12 mouse cellular contexts compared by ENCODE assay signal in genomic region chr5:132437994-132438393, GRCm38 (mm10).
DNase-seq lines count a peak whose midpoint lies in the region; ATAC-seq and TF ChIP-seq lines count a peak whose summit lies in the region.
"Had no signal": no experiment of that assay in that cellular context is flagged by ENCODE, and none has a peak within 500 bp of the region (broad histone marks: within the 10 kb centered on the region; RNA-seq: fewer than 3 reads in every experiment).

No protein-coding gene starts in this region.

- no peak overlapping the region for H3K9ac ChIP-seq in forebrain, embryonic 14.5 days (ENCODE audit: low read length)
- no peak overlapping the region for H3K9ac ChIP-seq in forebrain, embryonic 13.5 days
- H3K9ac ChIP-seq in midbrain, embryonic 11.5 days (ENCODE audit: low read length) = no peak overlapping the region
- H3K9ac ChIP-seq: limb, embryonic 15.5 days; midbrain, embryonic 12.5 days had no signal

- H3K4me2 ChIP-seq in forebrain, embryonic 14.5 days (ENCODE audit: low read length) = no peak overlapping the region
- no peak overlapping the region for H3K4me2 ChIP-seq in forebrain, embryonic 13.5 days
- H3K4me2 ChIP-seq in midbrain, embryonic 11.5 days = no peak overlapping the region
- H3K4me2 ChIP-seq: limb, embryonic 15.5 days; midbrain, embryonic 12.5 days had no signal

- intact Hi-C loops in heart, postnatal 10 days (cut with DNase I) = loop anchor here (2.0 kb wide), 1 partner anchor 105 kb away; the partner anchor contains the start of gene Auts2

- peaks cover 56% of the 10 kb centered on the region for H3K4me1 ChIP-seq in forebrain, embryonic 14.5 days (ENCODE audit: control insufficient read depth, insufficient read depth, low read length)
- peaks cover 85% of the 10 kb centered on the region for H3K4me1 ChIP-seq in forebrain, embryonic 13.5 days
- peaks cover 2% of the 10 kb centered on the region for H3K4me1 ChIP-seq in midbrain, embryonic 11.5 days (ENCODE audit: control insufficient read depth, insufficient read depth, low read length)

- peak; percentile 25 for TF ChIP-seq CTCF in layer of hippocampus, adult 2 months (conservative IDR thresholded peaks at IDR 0.05)

- H3K27me3 ChIP-seq in forebrain, embryonic 14.5 days (replicated peaks; ENCODE audit: control insufficient read depth, insufficient read depth, low read length) = no peaks in the 10 kb centered on the region
- no peaks in the 10 kb centered on the region for H3K27me3 ChIP-seq in forebrain, embryonic 13.5 days
- H3K27me3 ChIP-seq in midbrain, embryonic 11.5 days (ENCODE audit: control insufficient read depth, insufficient read depth, low read length) = no peaks in the 10 kb centered on the region
- H3K27me3 ChIP-seq: limb, embryonic 15.5 days; midbrain, embryonic 12.5 days; Patski had no signal

- DNase-seq in forebrain, embryonic 14.5 days (ENCODE audit: low spot score) = peak; percentile 52
- peak in 1 of 2 experiments; percentile 12 for DNase-seq in layer of hippocampus, adult 2 months (ENCODE audit: low spot score in 2 of 2)
- no peak for DNase-seq in layer of hippocampus, postnatal 10 days (ENCODE audit: low spot score in 2 of 2)
- DNase-seq in heart, postnatal 10 days = peak; percentile 54 to 67
- DNase-seq in right cerebral cortex, adult 2 months (ENCODE audit: low spot score in 2 of 2) = peak; percentile 47 to 52
- no peak for DNase-seq in MN1 (ENCODE audit: low spot score)
- no peak for DNase-seq in midbrain, embryonic 11.5 days (ENCODE audit: low spot score, missing footprints)
- DNase-seq: cerebellum, postnatal 36 days had no signal

- no peak overlapping the region for H3K27ac ChIP-seq in forebrain, embryonic 14.5 days (ENCODE audit: low read depth, low read length)
- no peak overlapping the region for H3K27ac ChIP-seq in forebrain, embryonic 13.5 days
- H3K27ac ChIP-seq in layer of hippocampus, adult 2 months = no peak overlapping the region
- H3K27ac ChIP-seq in midbrain, embryonic 11.5 days (ENCODE audit: low read depth, low read length) = no peak overlapping the region
- H3K27ac ChIP-seq: limb, embryonic 15.5 days; midbrain, embryonic 12.5 days had no signal

- H3K9me3 ChIP-seq in forebrain, embryonic 14.5 days (replicated peaks; ENCODE audit: control insufficient read depth, low read length) = no peaks in the 10 kb centered on the region
- no peaks in the 10 kb centered on the region for H3K9me3 ChIP-seq in forebrain, embryonic 13.5 days (replicated peaks)
- H3K9me3 ChIP-seq in midbrain, embryonic 11.5 days (ENCODE audit: control insufficient read depth, low read length) = no peaks in the 10 kb centered on the region
- H3K9me3 ChIP-seq: limb, embryonic 15.5 days; midbrain, embryonic 12.5 days had no signal

- H3K4me3 ChIP-seq in forebrain, embryonic 14.5 days (ENCODE audit: low read depth, low read length) = no peak overlapping the region
- H3K4me3 ChIP-seq in forebrain, embryonic 13.5 days = no peak overlapping the region
- H3K4me3 ChIP-seq in layer of hippocampus, adult 2 months = no peak overlapping the region
- no peak overlapping the region for H3K4me3 ChIP-seq in midbrain, embryonic 11.5 days (ENCODE audit: low read depth, low read length)
- H3K4me3 ChIP-seq: limb, embryonic 15.5 days; midbrain, embryonic 12.5 days had no signal

- no peak for ATAC-seq in forebrain, embryonic 14.5 days
- ATAC-seq in forebrain, embryonic 13.5 days = no peak
- no peak for ATAC-seq in midbrain, embryonic 11.5 days (ENCODE audit: low FRiP score)
- ATAC-seq: Patski had no signal

- no peaks in the 10 kb centered on the region for H3K36me3 ChIP-seq in forebrain, embryonic 14.5 days (ENCODE audit: control insufficient read depth, insufficient read depth, low read length)
- H3K36me3 ChIP-seq in forebrain, embryonic 13.5 days (ENCODE audit: poor library complexity, severe bottlenecking) = no peaks in the 10 kb centered on the region
- H3K36me3 ChIP-seq in midbrain, embryonic 11.5 days (ENCODE audit: control insufficient read depth, insufficient read depth, low read length) = no peaks in the 10 kb centered on the region
- H3K36me3 ChIP-seq: limb, embryonic 15.5 days; midbrain, embryonic 12.5 days had no signal

- 40% methylated on average over 8 of the region's 8 CpGs for WGBS in forebrain, embryonic 14.5 days
- 62% methylated on average over 8 of the region's 8 CpGs for WGBS in forebrain, embryonic 13.5 days
- WGBS in midbrain, embryonic 11.5 days = 72% methylated on average over 8 of the region's 8 CpGs

Comparison
In these comparisons a context has a peak if more than half of its experiments do, and no peak if none do; other contexts are left out.
1. DNase-seq: peak in forebrain, embryonic 14.5 days (single experiment), heart, postnatal 10 days (2 of 2) and right cerebral cortex, adult 2 months (2 of 2); none in layer of hippocampus, postnatal 10 days (0 of 2), MN1 (single experiment) and midbrain, embryonic 11.5 days (single experiment).